Mouse (Mus musculus) testis, postnatal 14 days (tissue): ENCODE measurements around the gene Olfr287.

Experiments used
- DNase-seq: peaks from one replicate; pipeline ENCODE4 v3.0.0; 2021; ENCODE audit warnings: low spot score

The Olfr287 gene

DNA sequence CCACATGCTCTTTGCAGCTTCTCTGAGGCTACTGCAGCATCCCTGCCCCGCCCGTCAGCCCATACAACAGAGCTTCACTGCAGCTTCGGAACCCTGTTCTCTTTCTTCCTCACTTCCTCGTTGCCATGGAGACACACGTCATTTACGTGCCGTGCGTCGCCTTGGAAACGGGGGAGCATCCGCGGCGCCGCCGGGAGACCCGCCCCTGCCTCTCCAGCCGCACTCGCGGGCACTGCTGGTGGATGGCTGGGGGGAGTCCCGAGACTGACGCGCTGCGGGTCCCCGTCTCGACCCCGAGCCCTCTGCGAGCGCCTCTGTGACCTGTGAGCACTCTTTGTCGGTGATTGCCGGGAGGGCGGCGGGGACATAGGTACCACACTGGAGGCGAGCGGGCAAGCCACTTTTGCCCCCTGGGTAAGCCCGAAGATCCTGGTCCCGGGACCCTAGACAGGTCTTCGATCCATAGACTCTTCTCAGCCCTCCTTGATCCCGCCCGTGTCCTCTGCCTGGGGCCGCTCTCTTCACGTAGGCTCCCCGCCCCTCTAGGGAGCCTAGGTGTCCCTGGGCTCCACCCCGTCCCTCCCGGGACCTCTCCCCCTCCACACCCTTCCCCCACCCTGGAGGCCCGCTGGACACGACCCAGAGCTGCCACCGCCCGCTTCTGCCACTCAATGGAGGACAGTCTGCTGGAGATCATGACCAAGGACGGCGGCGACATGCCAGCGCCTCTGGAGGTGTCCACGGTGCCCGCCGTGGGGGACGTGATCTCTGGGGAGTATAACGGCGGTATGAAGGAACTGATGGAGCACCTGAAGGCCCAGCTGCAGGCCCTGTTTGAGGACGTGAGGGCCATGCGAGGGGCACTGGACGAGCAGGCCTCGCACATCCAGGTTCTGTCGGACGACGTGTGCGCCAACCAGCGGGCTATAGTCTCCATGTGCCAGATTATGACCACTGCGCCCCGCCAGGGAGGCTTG is 52.9 kb downstream of the Olfr287 start:
- peak; percentile 85 for DNase-seq

GRCm38 (mm10) chr15:98166963-98167644 is 53.8 kb downstream of the Olfr287 start, which contains the start of gene Ccdc184:
Gene Ccdc184, plus strand, starts transcription at chr15:98167158.
- no peak for DNase-seq

DNA sequence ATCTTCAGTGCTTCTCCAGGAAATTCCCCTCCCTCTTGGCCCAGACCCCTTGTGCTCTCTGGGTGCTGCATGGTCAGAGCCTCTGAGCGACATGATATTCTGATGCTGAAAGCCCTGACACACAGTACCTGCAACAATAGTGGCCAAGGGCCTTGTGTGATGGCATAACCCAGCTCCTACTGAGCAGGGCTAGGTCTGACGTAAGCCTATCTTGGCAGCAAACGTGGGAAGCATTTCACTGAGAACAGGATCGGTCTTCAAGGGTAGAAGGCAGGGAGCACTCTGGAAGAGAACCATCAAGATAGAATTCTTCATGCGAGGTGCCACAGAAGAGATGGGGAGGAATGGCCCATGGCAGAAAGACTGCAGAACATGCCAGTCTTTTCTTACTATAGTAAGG is 55.3 kb downstream of the Olfr287 start, which contains the start of gene Asb8:
Asb8 (minus strand) TSS at position 101 of the 400 bp plus-strand sequence.
- DNase-seq = no peak

- DNase-seq = no peak
Observed at GRCm38 (mm10) chr15:98162561-98162960, 58.3 kb downstream of the Olfr287 start.

DNA sequence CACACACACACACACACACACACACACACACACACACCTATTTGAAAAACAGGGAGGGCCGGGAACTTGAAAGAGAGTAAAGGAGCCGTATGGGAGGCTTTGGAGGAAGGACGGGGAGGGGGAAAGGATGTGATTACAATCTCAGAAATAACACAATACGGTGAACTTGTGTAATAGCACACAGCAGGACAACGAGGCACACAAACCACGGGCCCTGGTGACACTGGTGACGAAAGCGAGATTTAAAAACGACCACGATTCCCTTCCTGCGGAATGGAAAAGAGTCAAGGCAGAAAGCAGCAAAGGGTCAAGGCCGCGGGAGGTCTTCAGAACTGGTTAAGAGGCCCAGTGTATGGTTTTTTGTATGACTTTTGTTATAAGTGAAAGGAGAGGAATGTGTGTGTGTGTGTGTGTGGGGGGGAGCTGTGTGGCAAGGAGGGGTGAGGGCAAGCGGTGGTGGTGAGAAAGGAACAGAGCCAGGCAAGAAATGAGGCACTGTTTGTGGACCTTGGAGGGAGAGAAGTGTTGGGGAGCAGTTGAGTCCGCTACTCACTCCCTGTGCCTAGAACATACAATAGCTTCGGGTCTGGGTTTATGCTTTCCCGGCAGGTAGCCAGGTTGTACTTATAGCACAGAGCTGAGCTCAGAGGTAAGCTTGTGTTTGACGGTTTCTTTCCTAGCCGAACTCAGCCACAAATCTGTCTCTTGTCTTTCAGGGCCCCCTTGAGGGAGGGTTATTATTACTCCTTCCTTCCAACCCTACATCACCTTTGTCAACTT is 59.6 kb downstream of the Olfr287 start:
- no peak for DNase-seq

GRCm38 (mm10) chr15:98157253-98157652 is 63.6 kb downstream of the Olfr287 start:
- no peak for DNase-seq
